Mouse (Mus musculus) erythroblast, embryonic 14.5 days (primary cell): ENCODE data around the gene Zfp768. TPM values are rescaled to one million over a fixed set of nuclear protein-coding genes. Genes with fewer than 3 reads are reported as not detected.

Experiments used
- H3K27me3 ChIP-seq: 2 replicates; pipeline ENCODE4 v1.6.1; 2012; ENCODE audit warnings: inconsistent platforms; ENCODE audit not compliant: control insufficient read depth
- H3K36me3 ChIP-seq: 2 replicates; pipeline ENCODE4 v1.6.1; 2012; ENCODE audit warnings: mild to moderate bottlenecking, inconsistent platforms; ENCODE audit not compliant: control insufficient read depth
- H3K4me1 ChIP-seq: 2 replicates; pipeline ENCODE4 v1.6.1; 2012; ENCODE audit warnings: inconsistent platforms; ENCODE audit not compliant: control insufficient read depth
- H3K4me3 ChIP-seq: replicated peaks from 2 replicates; pipeline ENCODE3; 2012; ENCODE audit warnings: moderate library complexity, mild to moderate bottlenecking, inconsistent platforms
- H3K9me3 ChIP-seq: 2 replicates; pipeline ENCODE4 v1.6.1; 2012; ENCODE audit warnings: low read length, inconsistent platforms, mixed read lengths; ENCODE audit not compliant: control insufficient read depth
- GATA1 ChIP-seq: IDR thresholded peaks from 2 replicates; pipeline ENCODE4 v1.6.1; 2012; ENCODE audit warnings: low read length, inconsistent platforms, mixed read lengths
- TAL1 ChIP-seq: IDR thresholded peaks from 3 replicates; pipeline ENCODE4 v1.6.1; 2012; ENCODE audit warnings: low read length, inconsistent platforms, mixed read lengths
- polyA plus RNA-seq: library from polyadenylated mRNA; stranded (reverse); fragments of >175 nt; gene quantifications from 2 replicates; pipeline ENCODE4 v1.2.3, GENCODE M21; 2012

Gene Zfp768
- polyA plus RNA-seq, 1 experiment: 0.17 TPM

- no peak for TF ChIP-seq TAL1
- no peak for TF ChIP-seq GATA1
- Histone ChIP-seq H3K9me3 (no peaks in the 10 kb centered on the region), H3K27me3 (no peaks in the 10 kb centered on the region), H3K4me3 (no peak overlapping the region), H3K4me1 (no peaks in the 10 kb centered on the region), H3K36me3 (no peaks in the 10 kb centered on the region)
Observed at GRCm38 (mm10) chr7:127322085-127322484, 23.3 kb downstream of the Zfp768 start.

DNA sequence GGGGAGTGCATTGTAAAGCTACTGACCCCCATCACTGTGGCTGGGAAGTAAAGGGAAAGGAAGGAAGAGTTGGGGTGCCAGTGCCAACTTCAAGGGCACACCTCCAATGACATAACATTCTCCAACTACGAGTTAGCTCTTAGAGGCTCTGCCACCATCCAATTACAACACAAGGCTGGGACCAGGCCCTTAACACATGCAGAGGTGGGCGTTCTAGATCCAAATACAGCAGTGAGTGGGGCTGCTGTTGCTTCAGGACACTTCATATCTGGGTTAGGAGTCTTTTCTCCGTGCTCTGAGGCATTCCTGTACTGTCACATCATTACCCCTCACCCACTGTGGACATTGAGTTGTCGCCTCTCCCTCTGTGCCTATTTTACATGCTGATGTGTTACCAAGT is 24.3 kb downstream of the Zfp768 start:
- Histone ChIP-seq H3K9me3 (no peaks in the 10 kb centered on the region), H3K27me3 (no peaks in the 10 kb centered on the region), H3K4me1 (no peaks in the 10 kb centered on the region), H3K36me3 (no peaks in the 10 kb centered on the region), H3K4me3 (no peak overlapping the region)
- TF ChIP-seq TAL1: no peak
- TF ChIP-seq GATA1: no peak

DNA sequence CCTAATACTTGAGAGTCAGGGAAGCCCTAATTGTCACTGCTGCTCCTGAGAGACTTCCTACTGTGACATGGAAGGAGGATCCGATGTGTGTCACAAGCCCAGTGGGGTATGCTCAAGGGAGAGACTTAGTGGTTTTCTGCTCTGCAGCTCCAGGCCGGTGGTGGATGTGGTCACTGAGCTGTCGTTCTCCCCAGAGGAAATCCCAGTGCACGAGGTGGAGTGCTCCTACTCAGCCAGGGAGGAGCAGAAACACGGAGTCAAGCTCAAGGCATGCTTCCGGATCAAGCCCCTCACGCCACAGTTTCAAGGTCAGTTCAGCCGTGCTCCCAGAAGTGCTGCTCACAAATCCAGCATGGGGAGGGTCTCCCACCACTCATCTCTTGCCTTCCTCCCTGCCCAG is 31.5 kb downstream of the Zfp768 start:
- Histone ChIP-seq H3K36me3 (no peaks in the 10 kb centered on the region), H3K4me3 (no peak overlapping the region), H3K9me3 (no peaks in the 10 kb centered on the region), H3K4me1 (no peaks in the 10 kb centered on the region), H3K27me3 (no peaks in the 10 kb centered on the region)
- TF ChIP-seq TAL1: no peak
- no peak for TF ChIP-seq GATA1

GRCm38 (mm10) chr7:127309951-127310350 is 35.4 kb downstream of the Zfp768 start:
- TF ChIP-seq TAL1 (no peak), GATA1 (no peak)
- Histone ChIP-seq H3K36me3 (no peaks in the 10 kb centered on the region), H3K9me3 (no peaks in the 10 kb centered on the region), H3K27me3 (no peaks in the 10 kb centered on the region), H3K4me1 (no peaks in the 10 kb centered on the region), H3K4me3 (no peak overlapping the region)

- no peaks in the 10 kb centered on the region for H3K4me1 ChIP-seq
- H3K36me3 ChIP-seq: no peaks in the 10 kb centered on the region
Observed at GRCm38 (mm10) chr7:127308887-127309286, 36.5 kb downstream of the Zfp768 start.

DNA sequence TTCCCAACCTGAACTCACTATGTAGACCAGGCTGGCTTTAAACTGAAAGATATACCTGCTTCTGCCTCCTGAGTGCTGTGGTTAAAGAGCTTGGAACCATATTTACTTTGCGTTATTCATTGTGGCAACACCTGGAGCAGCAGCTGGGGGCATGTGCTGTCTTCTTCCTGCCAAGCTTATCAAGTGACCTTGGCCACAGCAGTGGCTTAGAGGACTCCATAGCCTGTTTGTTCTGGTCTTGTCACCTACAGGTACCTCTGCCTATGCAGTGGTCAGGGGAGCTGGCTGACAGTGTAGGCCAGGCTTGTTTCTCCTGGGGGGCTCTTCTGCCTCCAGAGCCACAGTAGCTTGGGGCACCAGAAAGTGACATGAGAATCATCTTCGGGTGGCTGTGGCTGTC is 37.0 kb downstream of the Zfp768 start:
- Histone ChIP-seq H3K4me1 (no peaks in the 10 kb centered on the region), H3K36me3 (no peaks in the 10 kb centered on the region), H3K9me3 (no peaks in the 10 kb centered on the region), H3K4me3 (no peak overlapping the region), H3K27me3 (no peaks in the 10 kb centered on the region)
- TF ChIP-seq TAL1: no peak
- TF ChIP-seq GATA1: no peak

More at GRCm38 (mm10) chr7:127308887-127309286, 36.5 kb downstream of the Zfp768 start:
- Histone ChIP-seq H3K27me3 (no peaks in the 10 kb centered on the region), H3K9me3 (no peaks in the 10 kb centered on the region), H3K4me3 (no peak overlapping the region)
- TF ChIP-seq GATA1: no peak
- no peak for TF ChIP-seq TAL1

DNA sequence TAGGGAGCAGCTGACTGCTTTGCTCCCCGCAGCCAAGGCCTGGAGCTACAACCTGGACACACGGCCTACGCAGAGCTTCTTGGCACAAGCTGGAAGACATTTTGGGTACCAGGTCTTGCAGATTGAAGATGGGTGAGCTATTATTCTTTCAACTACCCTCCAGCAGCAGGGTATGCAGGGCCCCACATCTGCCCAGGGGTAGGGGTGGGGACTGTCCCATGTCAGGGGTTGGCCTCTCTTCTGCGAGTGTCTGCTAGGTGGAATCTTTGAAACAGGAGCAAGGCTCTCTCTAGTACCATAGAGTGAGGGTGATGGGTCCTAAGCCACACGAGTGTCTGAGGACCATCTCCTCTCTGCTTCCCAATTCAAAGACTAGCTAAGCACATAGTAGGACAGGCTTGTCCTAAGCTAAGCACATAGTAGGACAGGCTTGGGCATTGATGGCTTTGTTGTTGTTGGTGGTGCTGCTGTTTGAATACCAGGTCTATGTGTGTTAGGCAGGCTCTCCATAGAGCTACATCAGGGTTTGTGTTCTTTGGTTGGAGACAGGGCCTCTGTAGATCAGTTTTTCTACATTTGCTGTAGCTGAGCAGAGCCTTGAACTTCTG is 47.7 kb downstream of the Zfp768 start:
- 0 out of 2 replicates have a peak, but pooled peaks cover 2% of the 10 kb centered on the region for H3K27me3 ChIP-seq
- H3K4me3 ChIP-seq: no peak overlapping the region
- H3K36me3 ChIP-seq: no peaks in the 10 kb centered on the region
- H3K9me3 ChIP-seq: no peaks in the 10 kb centered on the region
- peaks cover 9% of the 10 kb centered on the region for H3K4me1 ChIP-seq
- TF ChIP-seq TAL1: no peak

- H3K36me3 ChIP-seq: no peaks in the 10 kb centered on the region
- peaks cover 9% of the 10 kb centered on the region for H3K4me1 ChIP-seq
- 0 out of 2 replicates have a peak, but pooled peaks cover 2% of the 10 kb centered on the region for H3K27me3 ChIP-seq
- TF ChIP-seq TAL1 (no peak), GATA1 (no peak)
- no peak overlapping the region for H3K4me3 ChIP-seq
- H3K9me3 ChIP-seq: no peaks in the 10 kb centered on the region
Observed at GRCm38 (mm10) chr7:127296786-127297555, 48.4 kb downstream of the Zfp768 start.

DNA sequence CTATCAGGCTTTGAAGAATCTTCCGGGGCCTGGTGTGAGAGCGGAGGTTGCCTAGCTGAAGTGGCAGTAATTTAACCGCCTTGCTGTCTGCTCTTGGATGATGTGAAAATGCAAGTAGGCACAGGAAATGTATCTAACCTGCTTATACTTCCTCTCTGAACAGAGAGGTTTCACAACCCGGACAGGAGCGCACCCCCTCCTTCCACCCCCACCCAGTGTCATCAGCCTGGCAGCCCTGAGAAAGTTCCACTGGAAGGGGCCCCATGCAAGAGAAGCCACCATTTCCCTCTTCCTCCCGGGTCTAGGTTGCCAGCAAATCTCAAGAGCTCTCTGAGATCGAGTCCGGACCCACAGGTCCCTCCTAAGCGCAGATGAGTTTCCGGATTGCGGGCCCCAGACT is 49.3 kb downstream of the Zfp768 start, which contains the start of gene Itgal:
Itgal (plus strand) TSS at position 163 of the 400 bp plus-strand sequence.
- Histone ChIP-seq H3K36me3 (no peaks in the 10 kb centered on the region), H3K4me3 (no peak within 1 kb of the TSS), H3K9me3 (no peaks in the 10 kb centered on the region), H3K27me3 (0 out of 2 replicates have a peak, but pooled peaks cover 2% of the 10 kb centered on the region), H3K4me1 (peaks cover 9% of the 10 kb centered on the region)
- no peak for TF ChIP-seq TAL1
- no peak for TF ChIP-seq GATA1

Other genes starting within 250 kb of the Zfp768 start
- 0.12 and 0.17 TPM in 2 replicates for gene Qprt, start 223.4 kb downstream of the Zfp768 start, polyA plus RNA-seq
- 0.52 and 0.83 TPM in 2 replicates for gene Spn, start 207.8 kb downstream of the Zfp768 start, polyA plus RNA-seq
- 6.9 and 9.2 TPM in 2 replicates for gene Cd2bp2, start 149.5 kb downstream of the Zfp768 start, polyA plus RNA-seq
- gene Tbc1d10b, start 137.1 kb downstream of the Zfp768 start, polyA plus RNA-seq: 9.3 and 10.4 TPM in 2 replicates
- gene Mylpf, start 136.7 kb downstream of the Zfp768 start, polyA plus RNA-seq: 2.0 and 3.5 TPM in 2 replicates
- gene Zfp553, start 112.5 kb downstream of the Zfp768 start, polyA plus RNA-seq: 0.26 and 0.33 TPM in 2 replicates
- gene Sept1, start 112.5 kb downstream of the Zfp768 start, polyA plus RNA-seq: 26.0 and 36.2 TPM in 2 replicates
- gene Zfp771, start 101.3 kb downstream of the Zfp768 start, polyA plus RNA-seq: 4.0 and 4.8 TPM in 2 replicates
- gene Dctpp1, start 84.9 kb downstream of the Zfp768 start, polyA plus RNA-seq: 9.7 and 14.1 TPM in 2 replicates
- 1.4 and 1.5 TPM in 2 replicates for gene Sephs2, start 71.5 kb downstream of the Zfp768 start, polyA plus RNA-seq
- gene Itgal, start 49.3 kb downstream of the Zfp768 start, polyA plus RNA-seq: 0.06 TPM in 2 replicates
- 0.08 TPM in 1 of 2 replicates, not detected in the other for gene Zfp747, start 30.5 kb upstream of the Zfp768 start, polyA plus RNA-seq
- 0.02 TPM in 2 replicates for gene 9130019O22Rik, start 41.6 kb upstream of the Zfp768 start, polyA plus RNA-seq
- gene E430018J23Rik, start 48.0 kb upstream of the Zfp768 start, polyA plus RNA-seq: 0.06 TPM in 1 of 2 replicates, not detected in the other
- gene Zfp764, start 61.2 kb upstream of the Zfp768 start, polyA plus RNA-seq: 0.04 TPM in 1 of 2 replicates, not detected in the other
- gene Zfp688, start 76.5 kb upstream of the Zfp768 start, polyA plus RNA-seq: 2.3 and 2.4 TPM in 2 replicates
- gene Zfp689, start 103.6 kb upstream of the Zfp768 start, polyA plus RNA-seq: 2.1 and 3.0 TPM in 2 replicates
- 11.7 and 14.3 TPM in 2 replicates for gene Prr14, start 114.0 kb upstream of the Zfp768 start, polyA plus RNA-seq
- gene Fbrs, start 133.6 kb upstream of the Zfp768 start, polyA plus RNA-seq: 36.3 and 37.8 TPM in 2 replicates
- 1.0 and 1.5 TPM in 2 replicates for gene Srcap, start 166.4 kb upstream of the Zfp768 start, polyA plus RNA-seq
- 7.0 and 7.8 TPM in 2 replicates for gene Gm42715, start 174.0 kb upstream of the Zfp768 start, polyA plus RNA-seq
- gene Tmem265, start 215.8 kb upstream of the Zfp768 start, polyA plus RNA-seq: 0.61 and 0.75 TPM in 2 replicates
- 5.4 and 7.7 TPM in 2 replicates for gene Phkg2, start 227.8 kb upstream of the Zfp768 start, polyA plus RNA-seq
- 7.1 and 8.9 TPM in 2 replicates for gene Ccdc189, start 243.0 kb upstream of the Zfp768 start, polyA plus RNA-seq
- gene Rnf40, start 243.2 kb upstream of the Zfp768 start, polyA plus RNA-seq: 4.4 and 5.0 TPM in 2 replicates